Mouse (Mus musculus): Measurements from ENCODE around the gene Lce3d. TPM values are rescaled to one million over a fixed set of nuclear protein-coding genes. Genes with fewer than 3 reads are reported as not detected.

The Lce3d gene
- total RNA-seq (2021), result not detected
- long read RNA-seq, experiment 1, result 0 reads
- long read RNA-seq, experiment 2, result 0 reads

GRCm38 (mm10) chr3:92957090-92957489 is at the start of gene Lce3d:
Gene Lce3d (plus strand): TSS chr3:92957390.
- intact Hi-C loops (cut with DNase I), result no loop called here
- DNase-seq, result no peak

- intact Hi-C loops (cut with DNase I), result no loop called here
- no peak for DNase-seq
Measured at GRCm38 (mm10) chr3:92907571-92907970, 49.6 kb upstream of the Lce3d start.

- intact Hi-C loops (cut with DNase I), result no loop called here
- DNase-seq, result no peak
Measured at GRCm38 (mm10) chr3:92920364-92920763, 36.8 kb upstream of the Lce3d start.

GRCm38 (mm10) chr3:92926130-92926529 is 31.1 kb upstream of the Lce3d start, which contains the start of gene Lce3a:
Gene Lce3a (minus strand): TSS chr3:92926230.
- intact Hi-C loops (cut with DNase I), result no loop called here
- DNase-seq, result no peak

GRCm38 (mm10) chr3:92932679-92933078 is 24.5 kb upstream of the Lce3d start, which contains the start of gene Lce3b:
Gene Lce3b (plus strand): TSS chr3:92932979.
- no peak for DNase-seq

GRCm38 (mm10) chr3:92944186-92944585 is 13.0 kb upstream of the Lce3d start, which contains the start of gene Lce3c:
Gene Lce3c (plus strand): TSS chr3:92944486.
- intact Hi-C loops (cut with DNase I), result no loop called here
- DNase-seq, result no peak

More at GRCm38 (mm10) chr3:92932679-92933078, 24.5 kb upstream of the Lce3d start, which contains the start of gene Lce3b:
- intact Hi-C loops (cut with DNase I), result loop anchor here (5.0 kb wide), 1 partner anchor 310 kb away; the partner anchor contains the start of gene Lce6a

GRCm38 (mm10) chr3:92966761-92967160 is 9.6 kb downstream of the Lce3d start, which contains the start of gene Lce3e:
Gene Lce3e (plus strand): TSS chr3:92967061.
- DNase-seq, result no peak
- intact Hi-C loops (cut with DNase I), result no loop called here

- no peak for DNase-seq
- intact Hi-C loops (cut with DNase I), result no loop called here
Measured at GRCm38 (mm10) chr3:92978484-92978883, 21.3 kb downstream of the Lce3d start.

- DNase-seq, result no peak
- intact Hi-C loops (cut with DNase I), result no loop called here
Measured at GRCm38 (mm10) chr3:92991926-92992325, 34.7 kb downstream of the Lce3d start, which contains the start of gene Lce3f. Gene Lce3f (plus strand): TSS chr3:92992226.

- intact Hi-C loops (cut with DNase I), result no loop called here
- DNase-seq, result peak; percentile 19 to 31
Measured at GRCm38 (mm10) chr3:92998691-92999090, 41.5 kb downstream of the Lce3d start.

- intact Hi-C loops (cut with DNase I), result no loop called here
- DNase-seq, result no peak
Measured at GRCm38 (mm10) chr3:93000621-93001020, 43.4 kb downstream of the Lce3d start.

- intact Hi-C loops (cut with DNase I), result no loop called here
- no peak for DNase-seq
Measured at GRCm38 (mm10) chr3:93002843-93003242, 45.7 kb downstream of the Lce3d start.

Other genes with a start within 250 kb of the Lce3d start
- gene Lce1e, start 248.3 kb upstream of the Lce3d start, total RNA-seq (2021), result not detected
- gene Lce1f, start 237.0 kb upstream of the Lce3d start, total RNA-seq (2021), result not detected
- gene Gm38119, start 218.3 kb upstream of the Lce3d start, total RNA-seq (2021), result not detected
- not detected for gene Lce1g, start 205.1 kb upstream of the Lce3d start, total RNA-seq (2021)
- gene Lce1h, start 192.3 kb upstream of the Lce3d start, total RNA-seq (2021), result not detected
- not detected for gene Lce1i, start 178.5 kb upstream of the Lce3d start, total RNA-seq (2021)
- not detected for gene Lce1j, start 166.9 kb upstream of the Lce3d start, total RNA-seq (2021)
- not detected for gene Lce1k, start 149.5 kb upstream of the Lce3d start, total RNA-seq (2021)
- gene Kprp, start 130.1 kb upstream of the Lce3d start, total RNA-seq (2021), result not detected
- gene Lce1l, start 106.1 kb upstream of the Lce3d start, total RNA-seq (2021), result not detected
- gene 2310050C09Rik, start 87.2 kb upstream of the Lce3d start, total RNA-seq (2021), result not detected
- gene Lce3a, start 31.2 kb upstream of the Lce3d start, total RNA-seq (2021), result not detected
- not detected for gene Lce3b, start 24.4 kb upstream of the Lce3d start, total RNA-seq (2021)
- not detected for gene Lce3c, start 12.9 kb upstream of the Lce3d start, total RNA-seq (2021)
- not detected for gene Lce3e, start 9.7 kb downstream of the Lce3d start, total RNA-seq (2021)
- not detected for gene Lce3f, start 34.8 kb downstream of the Lce3d start, total RNA-seq (2021)
- gene Crct1, start 58.3 kb downstream of the Lce3d start, total RNA-seq (2021), result not detected
- gene Lce1m, start 61.7 kb downstream of the Lce3d start, total RNA-seq (2021), result not detected
- not detected for gene Gm4858, start 111.4 kb downstream of the Lce3d start, total RNA-seq (2021)
- not detected for gene Crnn, start 187.4 kb downstream of the Lce3d start, total RNA-seq (2021)
- not detected for gene Flg2, start 239.9 kb downstream of the Lce3d start, total RNA-seq (2021)